Mouse (Mus musculus) stomach, adult 2 months (tissue): ENCODE data around the gene Ednra. TPM values are rescaled to one million over a fixed set of nuclear protein-coding genes. Genes with fewer than 3 reads are reported as not detected.

Experiments
- polyA plus RNA-seq: library from polyadenylated mRNA; depleted of rRNA; stranded (reverse); fragments of >200 nt; gene quantifications from 2 replicates; pipeline ENCODE4 v1.2.3, GENCODE M21; 2012; rRNA removed

Gene Ednra
- polyA plus RNA-seq, result 0.97 and 2.5 TPM in 2 replicates

GRCm38 (mm10) chr8:77724046-77724930, at the start of gene Ednra:
Ednra (minus strand) TSS chr8:77724464.

Other genes with a start within 250 kb of the Ednra start
- gene Arhgap10, start 206.5 kb downstream of the Ednra start, polyA plus RNA-seq, result 8.0 and 9.5 TPM in 2 replicates
- 1.8 and 2.7 TPM in 2 replicates for gene Prmt9, start 175.1 kb downstream of the Ednra start, polyA plus RNA-seq
- 0.65 and 0.88 TPM in 2 replicates for gene Tmem184c, start 113.8 kb downstream of the Ednra start, polyA plus RNA-seq